Mouse (Mus musculus): ENCODE data around the gene 6030468B19Rik. TPM values are rescaled to one million over a fixed set of nuclear protein-coding genes. Genes with fewer than 3 reads are reported as not detected.

The 6030468B19Rik gene
- not detected for polyA plus RNA-seq (2021)

DNA sequence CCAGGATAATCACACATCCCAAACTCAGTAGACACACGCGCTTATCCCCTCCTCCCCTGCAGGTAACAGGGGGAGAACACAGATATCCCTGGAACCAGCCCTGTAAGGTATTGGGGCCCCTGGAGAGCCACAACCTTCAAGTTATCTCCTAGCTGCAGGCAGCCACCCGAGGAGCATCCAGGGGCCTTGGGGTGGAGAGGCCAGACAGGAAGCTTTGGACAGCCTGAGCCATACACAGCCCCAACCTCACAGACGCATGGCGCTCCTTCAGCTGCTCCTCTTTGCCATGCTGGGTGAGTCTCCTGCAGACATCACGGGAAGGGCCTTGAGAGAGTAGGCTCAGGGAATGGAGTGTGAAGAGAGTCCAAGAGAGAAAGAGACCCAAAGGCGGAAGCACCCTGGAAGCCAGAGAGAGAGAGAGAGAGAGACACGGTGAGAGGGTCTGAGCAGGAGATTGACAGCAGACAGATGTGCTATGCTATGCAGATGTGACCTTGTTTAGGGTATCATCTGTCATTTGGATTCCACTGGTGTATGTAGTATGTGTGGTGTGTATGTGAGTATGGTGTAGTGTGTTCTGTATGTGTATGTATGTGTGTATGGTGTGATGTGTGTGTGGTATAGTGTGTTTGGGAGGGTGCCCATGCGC lies at the start of gene 6030468B19Rik:
6030468B19Rik (plus strand) TSS at position 150 of the 649 bp plus-strand sequence.
- no peak for ATAC-seq
- POLR2A ChIA-PET, result interaction anchor here (1.1 kb wide), 1 partner anchor 28 kb away, joined by 3 read pairs; the partner anchor contains the start of genes Afmid and Tk1
- in situ Hi-C loops (cut with MboI; ENCODE audit: low pct_unique_long_range_greater_than_20kb), result no loop called here

GRCm38 (mm10) chr11:117748628-117749027 lies 48.8 kb upstream of the 6030468B19Rik start:
- DNase-seq (ENCODE audit: low read depth, low spot score) (no peak), ATAC-seq (no peak)
- no peaks in the 10 kb centered on the region for H3K27me3 ChIP-seq
- no peak for TF ChIP-seq CTCF (IDR thresholded peaks at IDR 0.05)
- ChIA-PET CTCF (interaction anchor here (1.2 to 1.5 kb wide), 2 partner anchors 14 to 39 kb away, joined by 4 read pairs; no protein-coding TSS in a partner anchor), POLR2A (no interaction called here)
- in situ Hi-C loops (cut with MboI; ENCODE audit: low pct_unique_long_range_greater_than_20kb), result no loop called here

More for the DNA sequence above, at the start of gene 6030468B19Rik:
- TF ChIP-seq CTCF (IDR thresholded peaks at IDR 0.05), result no peak
- CTCF ChIA-PET, result interaction anchor here (1.7 kb wide), 1 partner anchor 27 kb away, joined by 4 read pairs; no protein-coding TSS in a partner anchor
- no peaks in the 10 kb centered on the region for H3K27me3 ChIP-seq
- no peak for DNase-seq (ENCODE audit: low read depth, low spot score)

- TF ChIP-seq CTCF (IDR thresholded peaks at IDR 0.05), result no peak
- no peaks in the 10 kb centered on the region for H3K27me3 ChIP-seq
- CTCF ChIA-PET, result interaction anchor here (1.2 to 1.5 kb wide), 2 partner anchors 15 to 40 kb away, joined by 4 read pairs; no protein-coding TSS in a partner anchor
- POLR2A ChIA-PET, result no interaction called here
- DNase-seq (ENCODE audit: low read depth, low spot score) (no peak), ATAC-seq (no peak)
- in situ Hi-C loops (cut with MboI; ENCODE audit: low pct_unique_long_range_greater_than_20kb), result no loop called here
These were observed 48.0 kb upstream of the 6030468B19Rik start for GRCm38 (mm10) chr11:117749414-117749813.

DNA sequence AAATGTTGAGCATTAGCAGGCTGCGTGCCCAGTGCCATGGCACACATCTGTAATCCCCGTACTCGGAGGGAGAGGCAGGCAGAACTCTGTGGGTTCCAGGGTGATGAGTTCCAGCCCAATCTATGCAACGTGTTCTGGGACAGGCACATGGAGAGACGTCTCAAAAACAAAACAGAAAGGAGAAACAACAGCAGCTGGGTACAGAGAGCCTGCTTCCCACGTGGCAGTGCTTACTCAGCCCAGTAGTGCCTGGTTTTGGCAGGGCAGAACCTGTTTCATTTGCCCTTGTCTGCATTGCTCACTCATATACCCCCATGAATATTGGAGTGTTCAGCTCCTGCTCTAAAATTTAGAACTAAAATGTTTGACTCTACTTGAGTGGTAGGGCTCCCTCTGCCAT lies 45.9 kb upstream of the 6030468B19Rik start:
- in situ Hi-C loops (cut with MboI; ENCODE audit: low pct_unique_long_range_greater_than_20kb), result no loop called here
- TF ChIP-seq CTCF (IDR thresholded peaks at IDR 0.05), result no peak
- POLR2A ChIA-PET, result no interaction called here
- ATAC-seq (no peak), DNase-seq (ENCODE audit: low read depth, low spot score) (no peak)
- H3K27me3 ChIP-seq, result no peaks in the 10 kb centered on the region
- CTCF ChIA-PET, result interaction anchor here (0.8 kb wide), 1 partner anchor 23 kb away, joined by 3 read pairs; no protein-coding TSS in a partner anchor

DNA sequence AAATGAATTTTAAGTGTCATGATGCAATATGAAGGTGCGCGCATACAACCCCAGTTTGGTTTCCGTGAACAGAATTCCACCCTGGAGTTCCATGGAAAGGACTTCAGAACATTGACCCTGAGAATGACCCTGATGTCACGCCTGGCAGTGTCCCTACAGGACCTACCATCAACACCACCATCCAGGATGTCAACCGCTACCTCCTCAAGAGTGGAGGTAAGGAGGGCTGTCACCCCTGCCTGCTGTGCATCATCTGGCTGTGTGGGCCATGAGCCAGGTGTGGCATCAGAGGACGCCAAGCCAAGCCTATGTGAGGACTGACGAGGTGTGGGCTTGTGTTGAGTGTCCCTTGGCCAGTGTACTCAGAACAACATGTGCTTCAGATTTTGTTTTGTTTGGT lies 41.6 kb upstream of the 6030468B19Rik start:
- TF ChIP-seq CTCF (IDR thresholded peaks at IDR 0.05), result no peak
- ChIA-PET CTCF (no interaction called here), POLR2A (no interaction called here)
- DNase-seq (ENCODE audit: low read depth, low spot score) (no peak), ATAC-seq (no peak)
- in situ Hi-C loops (cut with MboI; ENCODE audit: low pct_unique_long_range_greater_than_20kb), result no loop called here
- no peaks in the 10 kb centered on the region for H3K27me3 ChIP-seq

- in situ Hi-C loops (cut with MboI; ENCODE audit: low pct_unique_long_range_greater_than_20kb), result no loop called here
These were observed 38.2 kb upstream of the 6030468B19Rik start for GRCm38 (mm10) chr11:117759267-117759666.

GRCm38 (mm10) chr11:117760374-117761119 lies 36.9 kb upstream of the 6030468B19Rik start:
- ChIA-PET CTCF (interaction anchor here (0.9 kb wide), 1 partner anchor 44 kb away, joined by 3 read pairs; no protein-coding TSS in a partner anchor), POLR2A (interaction anchor here (1.4 kb wide), 1 partner anchor 8 kb away, joined by 4 read pairs; no protein-coding TSS in a partner anchor)
- ATAC-seq (no peak), DNase-seq (ENCODE audit: low read depth, low spot score) (no peak)
- in situ Hi-C loops (cut with MboI; ENCODE audit: low pct_unique_long_range_greater_than_20kb), result no loop called here
- TF ChIP-seq CTCF (IDR thresholded peaks at IDR 0.05), result no peak
- no peaks in the 10 kb centered on the region for H3K27me3 ChIP-seq

More at GRCm38 (mm10) chr11:117759267-117759666, 38.2 kb upstream of the 6030468B19Rik start:
- POLR2A ChIA-PET, result no interaction called here
- DNase-seq (ENCODE audit: low read depth, low spot score) (no peak), ATAC-seq (no peak)
- no peaks in the 10 kb centered on the region for H3K27me3 ChIP-seq
- TF ChIP-seq CTCF (IDR thresholded peaks at IDR 0.05), result no peak
- CTCF ChIA-PET, result interaction anchor here (1.1 kb wide), 1 partner anchor 12 kb away, joined by 3 read pairs; no protein-coding TSS in a partner anchor

GRCm38 (mm10) chr11:117761801-117762200 lies 35.7 kb upstream of the 6030468B19Rik start:
- in situ Hi-C loops (cut with MboI; ENCODE audit: low pct_unique_long_range_greater_than_20kb), result no loop called here
- ChIA-PET CTCF (no interaction called here), POLR2A (no interaction called here)
- no peak for TF ChIP-seq CTCF (IDR thresholded peaks at IDR 0.05)
- no peak for ATAC-seq
- DNase-seq (ENCODE audit: low read depth, low spot score), result no peak
- H3K27me3 ChIP-seq, result no peaks in the 10 kb centered on the region

- in situ Hi-C loops (cut with MboI; ENCODE audit: low pct_unique_long_range_greater_than_20kb), result no loop called here
- CTCF ChIA-PET, result no interaction called here
- no peaks in the 10 kb centered on the region for H3K27me3 ChIP-seq
- DNase-seq (ENCODE audit: low read depth, low spot score), result no peak
- POLR2A ChIA-PET, result no interaction called here
- no peak for ATAC-seq
- no peak for TF ChIP-seq CTCF (IDR thresholded peaks at IDR 0.05)
These were observed 35.2 kb upstream of the 6030468B19Rik start for GRCm38 (mm10) chr11:117762246-117762645.

- H3K27me3 ChIP-seq, result no peaks in the 10 kb centered on the region
- ChIA-PET POLR2A (no interaction called here), CTCF (interaction anchor here (1.8 kb wide), 1 partner anchor 26 kb away, joined by 6 read pairs; no protein-coding TSS in a partner anchor)
- DNase-seq (ENCODE audit: low read depth, low spot score), result no peak
- no peak for ATAC-seq
- TF ChIP-seq CTCF (IDR thresholded peaks at IDR 0.05), result no peak
- in situ Hi-C loops (cut with MboI; ENCODE audit: low pct_unique_long_range_greater_than_20kb), result no loop called here
These were observed 33.1 kb upstream of the 6030468B19Rik start for GRCm38 (mm10) chr11:117764319-117764718.

DNA sequence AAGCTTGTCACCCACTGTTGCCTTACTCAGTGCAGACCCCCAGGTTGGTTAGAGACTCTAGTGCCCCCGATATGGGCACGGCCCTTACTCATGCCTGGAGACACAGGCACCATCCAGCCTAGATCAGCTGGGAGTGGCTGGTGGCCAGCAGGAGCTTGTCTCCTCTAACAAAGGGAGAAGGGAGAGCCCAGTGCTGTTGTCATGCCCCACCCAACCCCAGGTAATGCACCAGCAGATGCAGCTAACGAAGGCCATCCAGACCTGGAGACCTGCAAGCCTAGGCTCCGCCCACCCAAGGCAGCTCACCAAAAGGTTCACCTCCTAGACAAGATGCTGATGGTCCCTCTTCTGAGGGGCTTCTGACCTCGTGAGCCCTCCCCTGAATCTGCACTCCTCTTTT lies 32.1 kb upstream of the 6030468B19Rik start:
- no peak for DNase-seq (ENCODE audit: low read depth, low spot score)
- ATAC-seq, result no peak
- in situ Hi-C loops (cut with MboI; ENCODE audit: low pct_unique_long_range_greater_than_20kb), result no loop called here
- ChIA-PET POLR2A (interaction anchor here (1.0 kb wide), 1 partner anchor 13 kb away, joined by 4 read pairs; no protein-coding TSS in a partner anchor), CTCF (interaction anchor here (1.8 kb wide), 1 partner anchor 25 kb away, joined by 6 read pairs; no protein-coding TSS in a partner anchor)
- H3K27me3 ChIP-seq, result no peaks in the 10 kb centered on the region
- no peak for TF ChIP-seq CTCF (IDR thresholded peaks at IDR 0.05)
